Mouse (Mus musculus) T-cell, adult 2 months (primary cell): Measurements from ENCODE around the gene Igsf6.
"Not testable (repeated sequence)": the region's sequence is repeated elsewhere in the genome, so short reads cannot be mapped to it uniquely, and the experiment has no call there.

Experiments
- DNase-seq: peaks from one replicate; pipeline ENCODE4 v3.0.0; 2022; ENCODE audit warnings: low spot score

The Igsf6 gene

DNA sequence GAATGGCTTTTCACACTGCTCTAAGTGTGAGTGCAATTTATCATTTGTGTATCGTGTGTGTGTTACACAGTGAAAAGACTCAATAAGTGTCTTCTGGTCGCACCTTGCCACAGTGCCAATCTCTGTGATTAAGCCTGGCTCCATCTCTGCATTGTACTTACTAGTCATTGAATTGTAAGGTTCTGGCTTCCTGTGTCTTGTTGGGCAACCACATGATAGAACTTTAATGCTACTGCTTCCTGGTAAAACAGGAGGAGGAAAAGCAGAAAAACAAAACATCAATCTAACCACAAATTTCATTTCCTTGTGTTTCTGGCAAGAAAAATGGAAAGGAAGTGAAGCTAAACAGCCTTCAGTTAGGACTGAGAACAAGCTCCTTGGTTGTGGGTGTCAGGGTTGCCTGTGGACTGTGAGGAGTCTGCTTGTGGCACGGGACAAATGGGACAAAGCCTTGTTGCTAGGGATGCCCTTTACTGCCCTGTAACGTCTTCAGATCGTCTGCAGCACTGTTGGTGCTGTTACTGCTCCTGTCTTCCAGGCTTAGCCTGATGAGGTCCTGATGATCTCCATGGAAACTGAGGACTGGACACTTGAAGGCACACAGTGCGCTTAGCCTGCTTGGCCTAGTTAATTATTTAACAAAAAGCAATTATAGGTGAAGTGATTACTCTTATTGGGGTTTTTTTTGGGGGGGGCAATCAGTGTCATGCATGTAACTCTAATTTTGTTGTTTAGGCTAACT lies 14.7 kb downstream of the Igsf6 start:
- peak; percentile 65 for DNase-seq

DNA sequence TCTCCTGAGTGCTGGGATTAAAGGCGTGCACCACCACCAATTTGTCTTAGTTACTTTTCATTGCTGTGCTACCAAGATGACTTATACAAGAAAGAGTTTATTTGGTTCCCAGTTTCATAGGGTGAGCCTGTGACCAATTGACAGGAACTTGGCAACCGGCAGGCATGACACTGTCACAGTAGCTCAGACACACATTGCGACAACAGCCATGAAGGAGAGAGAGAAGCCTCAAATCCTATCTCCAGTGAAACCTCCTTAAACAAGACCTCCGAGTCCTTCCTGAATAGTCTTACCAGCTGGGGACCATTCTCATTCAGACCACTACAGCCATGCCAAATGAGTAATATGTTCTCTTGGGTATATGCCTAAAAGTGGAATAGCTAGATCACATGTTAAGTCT lies 21.3 kb downstream of the Igsf6 start:
- no peak for DNase-seq

- DNase-seq, result no peak
Observed at GRCm38 (mm10) chr7:121047624-121048023, 26.7 kb downstream of the Igsf6 start.

DNA sequence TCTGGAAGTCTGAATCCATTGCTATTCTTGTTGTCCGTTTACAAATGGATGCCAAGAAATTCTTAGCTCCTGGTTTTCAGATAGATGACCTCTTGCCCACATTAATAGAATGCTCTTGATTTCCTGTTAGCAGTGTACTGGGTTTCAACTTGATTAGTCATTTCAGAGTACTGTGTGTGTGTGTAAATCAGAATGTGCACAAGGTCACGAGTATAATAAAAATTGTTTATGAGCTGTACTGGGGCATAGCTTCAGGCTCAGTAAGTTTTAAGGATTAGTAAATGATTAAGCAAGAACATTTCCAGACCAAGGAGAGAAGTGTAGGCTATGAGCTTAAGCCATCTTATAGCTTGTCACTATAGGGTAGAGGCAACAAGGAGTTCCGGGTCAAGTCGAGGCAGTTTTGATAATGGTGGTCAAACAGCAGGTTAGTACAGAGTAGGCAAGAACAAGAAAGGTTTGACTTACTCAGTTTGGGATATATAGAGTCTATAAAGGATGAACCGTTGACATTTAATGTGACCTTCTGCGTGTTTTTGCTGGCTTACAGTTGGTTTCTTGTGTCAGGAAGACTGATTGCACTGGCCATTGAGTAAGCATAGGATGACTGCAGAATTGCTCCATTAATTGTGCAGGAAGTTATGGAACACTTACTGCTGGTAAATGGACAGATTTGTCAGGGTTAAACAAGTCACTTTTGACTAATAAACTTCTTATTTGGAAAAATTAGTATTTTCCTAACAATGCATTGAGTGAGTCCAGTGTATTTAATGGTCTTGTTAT lies 28.5 kb downstream of the Igsf6 start:
- DNase-seq, result no peak

DNA sequence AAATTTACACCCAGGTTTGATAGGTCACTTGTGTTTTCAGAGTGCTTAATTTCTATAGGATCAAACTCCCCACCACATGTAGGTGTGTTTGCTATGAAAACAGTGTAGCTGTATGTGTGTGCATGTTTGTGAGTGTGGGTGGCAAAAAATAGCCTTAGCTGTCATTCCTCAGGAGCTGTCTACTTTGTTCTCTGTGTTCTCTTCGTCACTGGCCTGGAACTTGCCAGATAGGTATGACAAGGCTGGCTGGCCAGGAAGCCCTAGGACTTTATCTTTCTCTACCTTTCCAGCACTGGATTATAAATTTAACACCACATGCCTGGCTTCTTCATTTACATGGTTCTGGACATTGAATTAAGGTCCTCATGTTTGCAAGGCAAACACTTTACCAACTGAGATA lies 30.1 kb downstream of the Igsf6 start:
- DNase-seq, result no peak

DNA sequence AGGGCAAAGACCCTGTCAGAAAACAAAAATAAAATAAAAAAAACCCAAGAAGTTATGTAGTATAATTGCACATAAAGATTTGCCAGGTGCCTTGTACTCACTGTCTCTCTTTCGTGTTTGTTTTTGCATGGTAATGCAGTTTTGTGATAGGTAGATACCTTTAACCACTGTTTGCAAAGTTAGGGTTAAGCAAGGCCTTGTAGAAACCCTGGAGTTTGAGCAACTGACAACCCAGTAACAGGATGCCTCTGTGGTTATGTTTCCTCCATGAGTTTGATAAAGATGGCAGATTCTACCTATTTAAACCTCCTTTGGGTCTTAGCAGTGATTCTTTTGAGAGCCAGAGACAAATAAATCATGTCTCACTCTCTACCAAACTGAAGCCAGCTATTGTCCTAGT lies 30.9 kb downstream of the Igsf6 start:
- peak; percentile 19 for DNase-seq

DNA sequence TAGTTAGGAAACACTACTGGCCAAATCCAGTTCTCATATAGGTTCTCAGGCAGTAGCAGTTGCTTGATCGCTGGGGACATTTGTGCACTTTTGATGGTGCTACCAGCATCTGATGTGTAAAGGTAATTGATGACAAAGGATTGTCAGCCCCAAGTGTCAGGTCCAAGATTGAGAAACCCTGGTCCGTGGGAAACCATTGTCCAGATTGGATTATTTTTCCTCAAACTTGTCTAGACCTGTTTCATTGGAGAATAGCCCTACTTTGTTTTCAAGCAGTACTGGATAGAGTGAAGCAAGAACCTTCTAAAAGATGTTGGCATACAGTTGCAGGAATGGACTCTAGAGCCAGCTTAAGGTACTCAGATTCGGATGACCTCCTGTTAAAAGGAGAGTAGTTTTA lies 31.4 kb downstream of the Igsf6 start:
- no peak for DNase-seq

- DNase-seq, result no peak
Observed at GRCm38 (mm10) chr7:121041989-121042388, 32.4 kb downstream of the Igsf6 start.

DNA sequence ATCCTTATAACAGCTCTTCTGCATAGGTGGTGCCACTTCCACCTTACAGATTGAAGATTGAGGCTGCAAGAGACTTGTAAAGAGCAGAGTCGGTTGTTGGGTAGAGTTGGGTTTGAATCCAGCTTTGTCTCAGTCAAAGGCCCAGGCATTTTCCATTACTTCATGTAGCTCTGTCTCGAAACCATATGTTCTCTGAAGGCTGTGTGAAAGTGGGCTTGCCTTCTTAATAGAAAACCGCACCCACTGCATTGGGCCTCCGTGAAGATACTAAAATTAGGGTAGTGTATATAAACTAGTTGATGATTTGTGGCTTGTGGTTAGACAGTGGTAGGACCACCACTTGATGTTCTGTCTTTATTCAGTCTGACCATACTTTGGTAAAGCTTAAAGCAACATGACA lies 33.8 kb downstream of the Igsf6 start:
- DNase-seq, result no peak

DNA sequence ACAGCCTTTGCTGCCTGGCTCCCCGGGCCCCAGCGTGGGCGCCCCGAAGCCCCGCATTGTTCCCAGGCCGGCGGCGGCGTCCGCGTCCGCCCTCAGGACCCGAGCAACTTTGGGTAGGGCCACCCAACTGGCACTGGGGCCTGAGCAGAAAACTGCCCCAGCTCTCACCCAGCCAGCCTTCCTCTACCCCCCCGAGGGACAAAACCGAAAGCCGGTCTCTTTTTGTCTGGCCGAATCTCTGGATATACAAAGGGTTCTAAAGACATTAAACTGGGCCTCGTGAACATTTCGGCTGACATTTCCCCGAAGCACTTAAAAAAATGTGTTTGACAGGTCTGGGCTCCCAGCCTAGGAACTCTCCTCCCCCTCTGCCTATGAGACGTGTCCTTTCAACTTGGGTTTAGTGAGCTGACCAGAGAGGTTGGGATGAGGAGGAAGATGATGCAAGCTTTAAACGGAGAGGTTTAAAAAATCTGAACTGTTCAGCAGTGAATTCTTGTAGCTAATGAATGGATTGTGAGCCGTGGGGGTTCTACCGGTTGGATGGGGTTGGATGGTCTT lies 39.1 kb downstream of the Igsf6 start:
- DNase-seq, result peak; percentile 11

GRCm38 (mm10) chr7:121034701-121035141 lies 39.7 kb downstream of the Igsf6 start:
- DNase-seq, result no peak

GRCm38 (mm10) chr7:121033856-121034652 lies 40.3 kb downstream of the Igsf6 start, which contains the start of gene Mettl9:
Mettl9 (plus strand) TSS chr7:121034445.
- DNase-seq, result peak; percentile 93

- DNase-seq, result not testable (repeated sequence)
Observed at GRCm38 (mm10) chr7:121029947-121030346, 44.4 kb downstream of the Igsf6 start.

- no peak for DNase-seq
Observed at GRCm38 (mm10) chr7:121026300-121026699, 48.1 kb downstream of the Igsf6 start.

DNA sequence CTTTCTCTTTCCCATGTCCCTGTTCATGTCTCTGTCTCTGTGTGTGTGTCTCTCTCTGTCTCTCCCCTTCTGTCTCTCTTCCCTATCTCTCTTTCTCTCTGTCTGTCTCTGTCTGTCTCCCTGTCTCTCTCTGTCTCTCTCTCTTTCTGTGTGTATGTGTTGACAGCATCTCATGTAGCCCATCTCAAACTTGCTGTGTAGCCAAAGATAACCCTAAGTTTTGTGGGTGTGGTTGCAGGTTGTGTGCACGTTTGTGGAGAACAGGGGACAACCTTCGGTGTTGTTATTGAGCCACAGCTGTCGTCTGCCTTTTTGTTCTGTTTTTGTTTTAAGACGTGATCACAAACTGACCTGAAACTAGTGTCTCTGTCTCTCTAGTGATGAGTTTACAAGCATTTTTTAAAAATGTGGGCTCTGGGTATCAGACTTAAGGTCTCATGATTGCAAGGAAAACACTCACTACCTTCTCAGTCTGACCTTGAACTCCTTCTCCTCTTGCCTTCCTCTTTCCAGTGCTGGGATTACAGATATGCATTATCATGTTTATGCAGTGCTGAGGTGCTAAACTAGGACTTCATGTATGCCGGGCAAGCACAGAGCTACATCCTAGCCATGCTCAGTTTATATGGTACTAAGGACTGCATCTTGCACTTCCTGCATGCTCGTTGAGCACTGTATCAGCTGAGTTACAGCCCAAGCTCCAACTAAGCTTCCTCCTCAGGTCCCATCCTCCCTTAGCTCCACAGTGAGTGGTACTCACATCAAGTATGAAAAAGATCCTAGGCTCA lies 49.0 kb downstream of the Igsf6 start:
- DNase-seq, result no peak

- peak; percentile 51 for DNase-seq
Observed at GRCm38 (mm10) chr7:121020277-121020676, 54.1 kb downstream of the Igsf6 start.

DNA sequence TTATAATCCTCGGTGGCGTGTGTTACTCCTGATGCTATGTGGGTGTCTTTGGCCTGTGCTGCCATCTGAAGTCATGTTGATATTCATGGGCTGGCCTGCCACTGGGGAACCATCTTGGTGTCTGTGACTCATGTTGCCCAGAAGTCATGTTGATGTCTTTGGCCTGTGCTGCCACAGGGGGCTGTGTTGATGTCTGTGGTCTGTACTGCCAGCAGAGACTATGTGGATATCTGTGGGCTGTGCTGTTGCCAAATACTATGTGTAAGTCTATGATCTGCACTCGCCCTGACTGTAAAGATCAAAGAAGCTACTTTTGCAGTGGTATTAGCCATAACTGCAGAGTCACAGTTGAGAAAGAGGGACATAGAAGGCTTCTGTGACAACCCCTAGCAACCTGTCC lies 55.6 kb downstream of the Igsf6 start:
- no peak for DNase-seq

DNA sequence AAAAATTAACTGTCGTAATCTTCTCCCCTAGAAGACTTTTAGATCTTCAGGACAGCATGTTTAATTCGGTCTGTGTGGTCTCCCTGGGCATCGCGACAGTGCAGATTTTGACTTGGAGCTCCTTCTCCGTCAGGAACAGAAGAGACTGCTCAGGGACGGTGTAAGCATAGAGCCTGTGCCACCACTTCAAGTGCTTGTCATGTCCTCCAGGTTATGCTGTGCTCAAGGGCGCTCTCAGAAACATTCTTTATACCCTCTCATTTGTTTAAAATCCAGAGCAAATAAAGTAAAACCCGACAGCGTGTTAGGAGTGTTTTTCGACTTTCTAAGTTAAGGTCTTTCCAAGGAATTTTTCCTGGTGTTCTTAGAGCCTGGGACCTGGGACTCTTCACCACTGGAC lies 59.9 kb downstream of the Igsf6 start:
- DNase-seq, result no peak
